Mouse (Mus musculus): Measurements from ENCODE around the gene Npb.

DNA sequence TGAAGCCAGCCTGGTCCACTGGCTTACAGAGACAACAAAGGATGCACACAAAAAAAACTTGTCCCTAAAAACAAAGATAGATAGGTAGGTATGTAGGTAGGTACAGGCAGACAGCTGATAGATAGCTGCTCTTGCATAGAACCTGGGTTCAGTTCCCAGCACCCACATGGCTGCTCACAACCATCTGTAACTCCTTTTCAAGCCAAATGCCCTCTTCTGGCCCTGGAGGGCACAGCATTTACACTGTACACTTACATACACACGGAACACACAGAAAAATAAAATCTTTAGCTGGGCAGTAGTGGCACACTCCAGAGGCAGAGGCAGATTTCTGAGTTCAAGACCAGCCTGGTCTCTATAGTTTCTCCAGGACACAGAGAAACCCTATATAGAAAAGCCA is 24.3 kb upstream of the Npb start:
- no peak for TF ChIP-seq CTCF (IDR thresholded peaks at IDR 0.05; ENCODE audit: control insufficient read depth, insufficient read depth, low read length)
- no peak for TF ChIP-seq POLR2A (IDR thresholded peaks at IDR 0.05; ENCODE audit: borderline replicate concordance, control insufficient read depth, low read depth, low read length)
